Mouse (Mus musculus) ES-E14 (cell line): ENCODE results near the gene Lhfpl3. TPM values are rescaled to one million over a fixed set of nuclear protein-coding genes. Genes with fewer than 3 reads are reported as not detected.

ENCODE experiments used
- DNase-seq: peaks from one replicate; pipeline ENCODE4 v3.0.0-alpha.2; 2013; ENCODE audit warnings: low read depth, low spot score
- H3K27ac ChIP-seq: 2 replicates; pipeline ENCODE4 v1.5.1; 2012; ENCODE audit warnings: low read depth, mild to moderate bottlenecking, low read length, moderate library complexity, mixed read lengths; ENCODE audit not compliant: poor library complexity, insufficient read depth, severe bottlenecking
- H3K36me3 ChIP-seq: 2 replicates; pipeline ENCODE4 v1.6.1; 2012; ENCODE audit warnings: mild to moderate bottlenecking, low read length, moderate library complexity, mixed read lengths; ENCODE audit not compliant: control insufficient read depth, poor library complexity, insufficient read depth, severe bottlenecking
- H3K4me1 ChIP-seq, 2 experiments: fragments of 150-350 bp in 1 of 2; sonication (generic) in 1 of 2; 2 replicates each; pipeline ENCODE4 v1.6.1; 2012; ENCODE audit warnings: low read length in 2 of 2, mild to moderate bottlenecking in 1 of 2, mixed read lengths in 1 of 2; ENCODE audit not compliant: control insufficient read depth in 2 of 2, insufficient read depth in 2 of 2, poor library complexity in 1 of 2
- H3K4me3 ChIP-seq, 2 experiments: fragments of 150-350 bp in 1 of 2; sonication (generic) in 1 of 2; 2 replicates each; pipeline ENCODE4 v1.5.1; 2012; ENCODE audit warnings: low read length in 2 of 2, low read depth in 1 of 2, mild to moderate bottlenecking in 1 of 2, mixed read lengths in 1 of 2; ENCODE audit not compliant: insufficient read depth in 1 of 2, poor library complexity in 1 of 2, severe bottlenecking in 1 of 2
- H3K9ac ChIP-seq: 2 replicates; pipeline ENCODE4 v1.6.1; 2012; ENCODE audit warnings: low read depth, mild to moderate bottlenecking, low read length, mixed read lengths; ENCODE audit not compliant: poor library complexity, insufficient read depth, severe bottlenecking
- H3K9me3 ChIP-seq: fragments of 150-350 bp; sonication (generic); 2 replicates; pipeline ENCODE4 v1.6.1; 2012; ENCODE audit warnings: low read depth, mild to moderate bottlenecking, low read length; ENCODE audit not compliant: control insufficient read depth, insufficient read depth
- CHD2 ChIP-seq: IDR thresholded peaks from 2 replicates; pipeline ENCODE4 v1.6.1; 2014; ENCODE audit warnings: mild to moderate bottlenecking, low read depth, low read length, inconsistent platforms
- HCFC1 ChIP-seq: IDR thresholded peaks from 2 replicates; pipeline ENCODE4 v1.6.1; 2012; ENCODE audit warnings: low read length, inconsistent platforms, borderline replicate concordance; ENCODE audit not compliant: insufficient read depth
- MAFK ChIP-seq: IDR thresholded peaks from 2 replicates; pipeline ENCODE4 v1.6.1; 2014; ENCODE audit warnings: mild to moderate bottlenecking, low read depth, low read length, inconsistent platforms; ENCODE audit not compliant: insufficient read depth
- ZC3H11A ChIP-seq: IDR thresholded peaks from 2 replicates; pipeline ENCODE4 v1.6.1; 2012; ENCODE audit warnings: low read depth, mild to moderate bottlenecking, inconsistent platforms, low read length, borderline replicate concordance
- ZNF384 ChIP-seq: IDR thresholded peaks from 2 replicates; pipeline ENCODE4 v1.6.1; 2012; ENCODE audit warnings: low read depth, low read length, inconsistent platforms
- in situ Hi-C, 2 experiments: fragments of 600-800 bp; cut with MboI; formaldehyde crosslinking; loops; one replicate each; pipeline ENCODE4 v1.15.1; 2025; ENCODE audit warnings: low sequenced_read_pairs in 2 of 2, inconsistent platforms in 1 of 2; ENCODE audit not compliant: unreplicated experiment in 2 of 2
- total RNA-seq: library from RNA; depleted of rRNA; stranded (reverse); fragments of 300-350 nt; gene quantifications from 2 replicates; pipeline ENCODE4 v1.2.3, GENCODE M21; 2012

Gene Lhfpl3
- total RNA-seq, 1 experiment: not detected

GRCm38 (mm10) chr5:22872417-22872816 lies 126.6 kb downstream of the Lhfpl3 start:
- in situ Hi-C loops: no loop called here
- TF ChIP-seq ZNF384 (no peak), MAFK (no peak), HCFC1 (no peak), CHD2 (no peak), ZC3H11A (no peak)
- no peak overlapping the region for H3K27ac ChIP-seq
- H3K9ac ChIP-seq: no peak overlapping the region
- H3K4me1 ChIP-seq: no peaks in the 10 kb centered on the region
- H3K4me3 ChIP-seq: no peak overlapping the region
- DNase-seq: no peak
- no peaks in the 10 kb centered on the region for H3K36me3 ChIP-seq
- no peaks in the 10 kb centered on the region for H3K9me3 ChIP-seq

GRCm38 (mm10) chr5:22888345-22888744 lies 142.5 kb downstream of the Lhfpl3 start:
- Histone ChIP-seq H3K4me1 (no peaks in the 10 kb centered on the region), H3K9me3 (no peaks in the 10 kb centered on the region), H3K9ac (no peak overlapping the region), H3K36me3 (no peaks in the 10 kb centered on the region), H3K4me3 (no peak overlapping the region), H3K27ac (no peak overlapping the region)
- TF ChIP-seq HCFC1 (no peak), MAFK (no peak), ZNF384 (no peak)
- no peak for DNase-seq
- in situ Hi-C loops: no loop called here

DNA sequence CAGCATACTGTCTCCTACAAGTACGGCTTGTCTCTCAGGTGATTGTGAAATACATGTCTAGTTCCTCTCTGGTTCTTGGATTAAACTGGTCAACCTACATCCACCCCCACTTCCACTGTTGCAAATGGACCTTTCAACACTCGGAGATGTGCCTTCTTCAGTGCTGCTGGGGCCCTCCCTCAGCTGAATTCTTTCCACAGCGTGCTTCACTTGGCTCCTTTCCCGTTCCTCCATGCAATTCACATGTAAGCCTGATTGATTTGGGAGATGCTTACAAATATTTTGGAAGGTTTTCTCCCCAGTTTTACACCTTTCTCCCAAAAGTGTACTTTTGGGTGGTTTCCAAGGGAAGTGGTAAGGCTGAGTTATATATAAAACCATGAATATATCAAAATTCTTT lies 143.6 kb downstream of the Lhfpl3 start:
- Histone ChIP-seq H3K36me3 (no peaks in the 10 kb centered on the region), H3K4me1 (no peaks in the 10 kb centered on the region), H3K27ac (no peak overlapping the region), H3K9me3 (no peaks in the 10 kb centered on the region), H3K4me3 (no peak overlapping the region), H3K9ac (no peak overlapping the region)
- DNase-seq: no peak
- in situ Hi-C loops: no loop called here
- TF ChIP-seq CHD2 (no peak), ZNF384 (no peak), MAFK (no peak), HCFC1 (no peak)

DNA sequence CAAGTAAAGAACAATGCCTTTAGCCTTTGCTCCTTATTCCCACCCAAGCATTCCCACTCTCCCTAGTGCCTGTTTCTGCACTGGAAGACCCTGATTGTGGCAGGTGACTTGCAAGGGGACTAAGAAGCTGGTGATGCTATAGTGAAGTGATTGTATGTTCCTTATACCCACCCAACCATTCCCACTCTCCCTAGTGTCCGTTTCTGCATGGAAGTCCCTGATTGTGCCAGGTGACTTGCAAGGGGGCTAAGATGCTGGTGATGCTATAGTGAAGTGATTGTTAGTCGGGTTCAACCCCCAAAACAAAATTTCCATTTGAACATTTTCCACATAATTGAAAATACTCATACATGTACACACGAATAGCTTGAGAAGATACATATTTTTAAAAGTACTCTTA lies 151.4 kb downstream of the Lhfpl3 start:
- in situ Hi-C loops: no loop called here
- TF ChIP-seq MAFK (no peak), ZNF384 (no peak), CHD2 (no peak), HCFC1 (no peak), ZC3H11A (no peak)
- DNase-seq: no peak
- H3K36me3 ChIP-seq: no peaks in the 10 kb centered on the region
- no peaks in the 10 kb centered on the region for H3K4me1 ChIP-seq
- H3K4me3 ChIP-seq: no peak overlapping the region
- H3K9me3 ChIP-seq: no peaks in the 10 kb centered on the region
- no peak overlapping the region for H3K27ac ChIP-seq
- H3K9ac ChIP-seq: no peak overlapping the region

GRCm38 (mm10) chr5:22897656-22898289 lies 151.9 kb downstream of the Lhfpl3 start:
- Histone ChIP-seq H3K4me3 (no peak overlapping the region), H3K9ac (no peak overlapping the region), H3K4me1 (no peaks in the 10 kb centered on the region), H3K9me3 (no peaks in the 10 kb centered on the region), H3K36me3 (no peaks in the 10 kb centered on the region), H3K27ac (no peak overlapping the region)
- in situ Hi-C loops: no loop called here
- TF ChIP-seq ZNF384: no peak
- no peak for TF ChIP-seq MAFK
- no peak for TF ChIP-seq ZC3H11A
- TF ChIP-seq CHD2: no peak
- no peak for TF ChIP-seq HCFC1
- DNase-seq: no peak
